Mouse (Mus musculus) midbrain, embryonic 11.5 days (tissue): ENCODE data around the gene Pccb. TPM values are rescaled to one million over a fixed set of nuclear protein-coding genes. Genes with fewer than 3 reads are reported as not detected.

Experiments used
- ATAC-seq: fragments of 200-750 bp; cut with Nextera tagmentation; 2 replicates; pipeline ENCODE4 v1.8.0; 2017; ENCODE audit warnings: moderate TSS enrichment, moderate library complexity; ENCODE audit not compliant: low FRiP score
- DNase-seq: peaks from one replicate; pipeline ENCODE4 v3.0.0; 2015; ENCODE audit warnings: low spot score; ENCODE audit errors: missing footprints
- H3K27ac ChIP-seq: fragments of 300-500 bp; sonication (generic); 2 replicates; pipeline ENCODE4 v1.5.1; 2014; ENCODE audit warnings: low read depth, low read length
- H3K27me3 ChIP-seq: fragments of 300-500 bp; sonication (generic); 2 replicates; pipeline ENCODE4 v1.6.1; 2014; ENCODE audit warnings: mild to moderate bottlenecking, low read length, moderate library complexity, mixed read lengths; ENCODE audit not compliant: control insufficient read depth, insufficient read depth
- H3K36me3 ChIP-seq: fragments of 300-500 bp; sonication (generic); 2 replicates; pipeline ENCODE4 v1.6.1; 2014; ENCODE audit warnings: mild to moderate bottlenecking, low read length, moderate library complexity, mixed read lengths; ENCODE audit not compliant: control insufficient read depth, insufficient read depth
- H3K4me1 ChIP-seq: fragments of 300-500 bp; sonication (generic); 2 replicates; pipeline ENCODE4 v1.6.1; 2014; ENCODE audit warnings: low read length; ENCODE audit not compliant: control insufficient read depth, insufficient read depth
- H3K4me2 ChIP-seq: fragments of 300-500 bp; sonication (generic); 2 replicates; pipeline ENCODE4 v1.6.1; 2014; ENCODE audit warnings: mild to moderate bottlenecking, moderate library complexity
- H3K4me3 ChIP-seq: fragments of 300-500 bp; sonication (generic); 2 replicates; pipeline ENCODE4 v1.5.1; 2014; ENCODE audit warnings: low read depth, low read length
- H3K9ac ChIP-seq: fragments of 300-500 bp; sonication (generic); 2 replicates; pipeline ENCODE4 v1.6.1; 2014; ENCODE audit warnings: low read length
- H3K9me3 ChIP-seq: fragments of 300-500 bp; sonication (generic); 2 replicates; pipeline ENCODE4 v1.6.1; 2016; ENCODE audit warnings: low read length; ENCODE audit not compliant: control insufficient read depth
- WGBS: fragments of 180-500 bp; shearing (Covaris S2); extraction: QIAGEN DNeasy Blood & Tissue Kit; methylation state at CpG from one replicate; pipeline ENCODE4 v1.1.7; 2014; 5-methylcytosine and 5-hydroxymethylcytosine counted together
- polyA plus RNA-seq: library from polyadenylated mRNA; unstranded; fragments of >200 nt; fragmentation: Nextera tagmentation; extraction: Ambion mirVana; gene quantifications from 2 replicates; pipeline ENCODE4 v1.2.1, GENCODE M21; 2014

Gene Pccb
- polyA plus RNA-seq, 1 experiment from 2014 or later = 15.9 TPM

DNA sequence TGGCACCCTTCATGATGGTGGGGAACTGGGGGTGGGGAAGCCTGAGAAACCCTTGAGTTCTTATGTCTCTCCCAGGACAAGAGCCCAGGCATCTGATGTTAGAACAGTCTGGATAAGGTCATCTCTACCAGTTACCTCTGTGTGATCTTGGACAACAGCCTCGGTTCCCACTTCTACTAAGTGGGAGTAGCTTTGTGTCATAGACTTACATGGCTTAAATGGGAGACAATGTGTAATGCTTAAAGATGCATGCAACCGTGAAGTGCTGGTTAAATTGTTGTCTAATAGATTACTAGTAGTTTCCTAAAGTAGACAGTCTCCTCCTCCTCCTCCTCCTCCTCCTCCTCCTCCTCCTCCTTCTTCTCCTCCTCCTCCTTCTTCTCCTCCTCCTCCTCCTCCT is 2.2 kb upstream of the Pccb start:
- peaks cover 4% of the 10 kb centered on the region for H3K4me1 ChIP-seq
- H3K36me3 ChIP-seq = no peaks in the 10 kb centered on the region
- no peak for ATAC-seq
- no peak for DNase-seq
- no peak overlapping the region for H3K27ac ChIP-seq
- H3K9me3 ChIP-seq = no peaks in the 10 kb centered on the region
- H3K4me3 ChIP-seq = no peak overlapping the region
- H3K27me3 ChIP-seq = no peaks in the 10 kb centered on the region
- H3K4me2 ChIP-seq = no peak overlapping the region
- 84% methylated on average over 2 of the region's 2 CpGs for WGBS
- H3K9ac ChIP-seq = no peak overlapping the region

DNA sequence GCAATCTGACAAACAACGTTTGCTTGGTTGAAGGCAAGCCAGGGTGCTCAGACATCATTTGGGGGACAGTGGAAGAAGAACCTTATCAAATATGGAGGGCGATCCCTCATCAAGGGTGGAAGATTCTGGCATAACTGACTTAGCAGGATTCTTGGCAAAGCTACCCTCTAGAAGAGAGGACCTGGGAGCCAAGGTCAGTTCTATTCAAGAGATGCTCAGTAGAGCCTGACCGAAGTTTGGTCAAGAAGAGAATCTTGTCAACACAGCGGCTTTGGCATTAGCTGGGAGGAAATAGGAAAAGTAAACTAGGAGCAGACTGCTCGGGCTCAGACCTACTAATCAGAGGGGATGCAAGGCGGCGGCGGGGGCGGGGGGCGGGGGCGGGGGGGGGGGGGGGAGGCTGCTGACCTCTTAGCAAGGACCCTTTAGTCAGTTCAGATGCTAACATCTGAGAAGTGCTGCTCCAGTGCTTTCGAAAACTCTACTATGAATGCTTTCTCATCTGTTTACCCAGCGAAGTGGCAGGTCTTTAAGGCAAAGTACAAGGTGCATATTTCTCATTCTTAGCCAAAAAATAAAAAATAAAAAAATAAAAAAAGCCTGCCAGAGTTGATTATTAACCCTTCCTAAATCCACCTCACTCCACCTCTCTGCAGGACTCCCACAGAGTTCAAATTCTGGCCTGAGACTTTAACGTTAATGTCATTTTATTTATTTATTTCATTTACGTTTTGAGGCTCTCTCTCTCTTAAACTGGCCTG is 1.3 kb upstream of the Pccb start:
- ATAC-seq = no peak
- H3K9me3 ChIP-seq = no peaks in the 10 kb centered on the region
- no peak overlapping the region for H3K4me3 ChIP-seq
- no peaks in the 10 kb centered on the region for H3K27me3 ChIP-seq
- no peak overlapping the region for H3K27ac ChIP-seq
- no peak for DNase-seq
- H3K9ac ChIP-seq = no peak overlapping the region
- no peaks in the 10 kb centered on the region for H3K36me3 ChIP-seq
- H3K4me1 ChIP-seq = peaks cover 4% of the 10 kb centered on the region
- 85% methylated on average over 11 of the region's 15 CpGs for WGBS
- H3K4me2 ChIP-seq = no peak overlapping the region

DNA sequence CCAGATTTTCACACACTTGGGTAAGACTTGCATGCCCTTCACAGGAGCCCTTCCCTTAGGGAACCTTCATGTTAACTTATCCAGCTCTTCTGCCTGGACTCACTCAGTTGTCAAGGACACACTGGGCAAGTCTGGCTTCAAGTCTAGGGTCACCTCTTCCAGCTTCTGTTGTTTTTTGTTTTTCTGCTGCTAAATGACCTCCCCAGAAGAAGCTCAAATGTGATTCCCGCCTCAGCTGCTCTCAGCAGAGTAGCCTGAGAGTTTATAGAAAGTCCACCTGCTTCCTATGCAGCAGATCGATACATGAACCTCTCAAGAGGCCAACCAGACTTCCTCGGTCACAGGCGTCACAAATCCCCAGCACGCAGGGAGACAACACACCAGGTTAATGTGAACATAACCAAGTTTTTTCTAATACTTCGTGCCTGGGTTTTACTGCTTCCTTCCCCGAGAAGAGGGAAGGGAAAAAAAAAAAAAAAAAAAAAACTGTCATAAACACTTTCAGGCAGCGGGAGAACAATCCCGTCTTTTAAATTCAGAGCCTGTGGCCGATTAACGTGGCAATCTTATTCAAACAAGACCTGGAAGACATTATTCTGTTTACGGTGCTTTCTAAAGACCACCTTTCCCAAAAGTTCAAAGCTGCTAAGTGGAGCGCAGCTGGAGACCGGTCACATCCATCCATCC is 794 bp downstream of the Pccb start:
- peak overlapping the region; percentile 77; the same call in 1 of the 2 replicates for H3K27ac ChIP-seq
- no peaks in the 10 kb centered on the region; the same call in 1 of the 2 replicates for H3K36me3 ChIP-seq
- H3K4me3 ChIP-seq = peak overlapping the region; percentile 51
- no peaks in the 10 kb centered on the region for H3K27me3 ChIP-seq
- 13% methylated on average over 14 of the region's 14 CpGs for WGBS
- peak overlapping the region; percentile 67 for H3K9ac ChIP-seq
- peak overlapping the region; percentile 75 for H3K4me2 ChIP-seq
- peak; percentile 85 for DNase-seq
- no peaks in the 10 kb centered on the region for H3K9me3 ChIP-seq
- H3K4me1 ChIP-seq = peaks cover 4% of the 10 kb centered on the region
- no peak; the same call in 1 of the 2 replicates for ATAC-seq

DNA sequence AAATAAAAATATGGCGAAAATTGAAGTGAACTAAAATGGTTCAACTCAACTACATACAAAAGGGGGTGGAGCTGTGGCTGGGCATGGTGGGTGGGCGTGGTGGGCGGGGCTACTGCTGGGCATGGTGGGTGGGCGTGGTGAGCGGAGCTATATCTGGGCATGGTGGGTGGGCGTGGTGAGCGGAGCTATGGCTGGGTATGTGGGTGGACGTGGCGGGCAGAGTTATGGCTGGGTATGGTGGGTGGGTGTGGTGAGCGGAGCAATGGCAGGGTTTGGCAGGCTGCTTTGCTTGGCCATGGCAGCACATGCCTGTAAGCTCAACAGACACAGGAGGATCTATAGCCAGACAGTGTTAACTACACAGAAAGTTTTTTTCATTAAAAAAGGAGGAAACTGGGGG is 15.9 kb downstream of the Pccb start:
- Histone ChIP-seq H3K27me3 (no peaks in the 10 kb centered on the region), H3K27ac (no peak overlapping the region), H3K9me3 (no peaks in the 10 kb centered on the region; the same call in 1 of the 2 replicates), H3K4me2 (no peak overlapping the region), H3K9ac (no peak overlapping the region), H3K4me3 (no peak overlapping the region), H3K4me1 (no peaks in the 10 kb centered on the region), H3K36me3 (peaks cover 3% of the 10 kb centered on the region; the same call in 1 of the 2 replicates)
- WGBS = 97% methylated on average over 10 of the region's 10 CpGs
- DNase-seq = no peak
- ATAC-seq = no peak

DNA sequence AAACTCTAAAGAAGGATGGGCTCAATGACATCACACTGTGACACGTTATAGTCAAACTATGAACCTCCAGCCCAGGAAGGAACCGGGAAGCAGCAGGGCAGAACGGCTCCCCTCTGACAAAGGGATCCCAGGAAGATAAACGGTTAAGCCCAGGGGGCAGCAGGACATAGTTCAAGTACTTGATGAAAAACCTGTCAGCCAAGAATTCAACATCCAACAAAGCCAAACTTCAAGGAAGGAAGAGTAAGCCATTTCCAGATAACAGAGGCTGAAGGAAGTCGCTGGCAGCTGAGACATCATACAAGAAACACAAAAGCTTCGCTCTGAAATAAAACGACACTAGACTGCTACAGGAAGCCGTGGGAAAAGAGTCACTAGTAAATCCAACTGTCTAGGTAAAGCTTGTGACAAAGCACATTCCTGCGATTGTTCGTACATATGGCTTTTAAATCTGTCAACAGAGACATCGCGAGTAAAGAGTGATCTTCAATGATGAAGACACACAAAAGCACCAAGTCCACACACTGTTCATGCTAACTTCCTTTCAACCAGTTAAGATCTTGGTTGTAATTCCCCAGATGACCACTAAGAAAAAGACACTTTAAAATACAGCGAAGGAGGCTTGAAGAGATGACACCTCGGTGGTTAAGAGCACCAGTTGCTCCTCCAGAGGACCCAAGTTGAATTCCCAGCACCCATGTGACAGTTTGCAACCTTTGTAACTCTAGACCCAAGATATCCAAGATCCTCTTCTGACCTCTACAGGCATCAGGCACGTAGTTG is 16.8 kb downstream of the Pccb start:
- Histone ChIP-seq H3K4me1 (no peaks in the 10 kb centered on the region), H3K27me3 (no peaks in the 10 kb centered on the region), H3K4me2 (no peak overlapping the region), H3K27ac (no peak overlapping the region), H3K36me3 (0 out of 2 replicates have a peak, but pooled peaks cover 2% of the 10 kb centered on the region), H3K4me3 (no peak overlapping the region), H3K9ac (no peak overlapping the region), H3K9me3 (no peaks in the 10 kb centered on the region; the same call in 1 of the 2 replicates)
- no peak for DNase-seq
- ATAC-seq = no peak
- WGBS = 87% methylated on average over 15 of the region's 15 CpGs

DNA sequence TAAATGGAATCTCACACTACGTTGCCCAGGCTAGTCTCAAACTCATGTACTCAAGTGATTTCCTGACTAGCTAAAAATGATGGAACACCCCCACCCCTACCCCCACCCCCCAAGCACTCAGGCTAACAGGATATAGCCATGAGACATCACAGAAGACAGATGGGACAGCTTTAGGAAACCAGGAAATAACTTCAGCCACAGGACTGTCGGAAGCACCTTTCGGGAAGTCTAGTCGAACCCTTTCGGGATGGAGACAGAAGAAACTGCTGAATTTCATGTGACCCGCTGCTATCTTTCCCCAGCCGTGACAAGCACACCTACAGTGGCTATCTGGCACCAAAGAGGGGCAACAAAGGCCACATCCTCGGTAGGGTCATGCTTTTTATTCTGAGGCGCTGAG is 19.4 kb downstream of the Pccb start:
- WGBS = 93% methylated on average over 9 of the region's 9 CpGs
- Histone ChIP-seq H3K4me1 (no peaks in the 10 kb centered on the region), H3K4me3 (no peak overlapping the region), H3K27ac (no peak overlapping the region), H3K9me3 (no peaks in the 10 kb centered on the region; the same call in 1 of the 2 replicates), H3K27me3 (no peaks in the 10 kb centered on the region), H3K9ac (no peak overlapping the region), H3K36me3 (0 out of 2 replicates have a peak, but pooled peaks cover 2% of the 10 kb centered on the region), H3K4me2 (no peak overlapping the region)
- DNase-seq (no peak), ATAC-seq (no peak)

DNA sequence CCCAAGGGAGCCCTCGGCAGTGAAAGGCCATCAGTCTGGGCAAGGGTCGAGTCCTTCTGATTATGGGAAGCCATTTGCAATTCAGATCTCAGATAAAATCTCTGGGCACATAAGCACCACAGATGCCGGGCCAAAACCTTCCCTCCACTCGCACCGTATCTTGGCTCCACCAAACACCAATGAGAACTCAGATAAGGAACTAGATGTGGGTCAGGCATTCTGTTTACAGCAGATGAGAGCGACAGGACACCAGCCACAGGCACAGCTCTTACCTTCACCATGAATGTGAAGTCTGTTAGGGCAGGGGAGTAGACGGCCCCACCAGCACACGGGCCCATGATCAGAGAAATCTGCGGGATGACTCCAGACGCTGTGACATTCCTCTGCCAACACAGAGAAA is 22.3 kb downstream of the Pccb start:
- Histone ChIP-seq H3K27me3 (no peaks in the 10 kb centered on the region), H3K36me3 (0 out of 2 replicates have a peak, but pooled peaks cover 2% of the 10 kb centered on the region), H3K4me1 (no peaks in the 10 kb centered on the region), H3K9ac (no peak overlapping the region), H3K4me3 (no peak overlapping the region), H3K27ac (no peak overlapping the region), H3K4me2 (no peak overlapping the region), H3K9me3 (no peaks in the 10 kb centered on the region; the same call in 1 of the 2 replicates)
- no peak for DNase-seq
- no peak for ATAC-seq
- 82% methylated on average over 10 of the region's 10 CpGs for WGBS

DNA sequence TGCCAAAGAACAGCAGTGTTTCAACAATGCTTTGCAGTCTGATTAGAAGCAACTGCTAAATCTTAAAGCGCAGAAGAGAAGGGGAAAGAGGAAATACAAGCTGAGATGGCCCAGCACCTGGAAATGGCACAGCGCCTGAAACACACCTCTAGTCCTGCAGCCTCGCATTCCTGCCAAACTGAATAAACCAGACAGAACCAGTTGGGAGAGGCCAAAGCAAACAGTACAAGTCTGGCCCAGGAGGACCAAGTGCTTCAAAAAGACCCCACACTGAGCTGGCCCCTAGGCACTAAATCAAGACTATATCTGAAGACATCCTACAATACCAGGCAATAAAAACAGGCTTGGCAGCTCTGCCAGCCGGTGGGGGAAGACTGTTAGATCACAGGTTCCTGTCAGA is 28.8 kb downstream of the Pccb start:
- Histone ChIP-seq H3K4me2 (no peak overlapping the region), H3K36me3 (no peaks in the 10 kb centered on the region), H3K4me3 (no peak overlapping the region), H3K9me3 (no peaks in the 10 kb centered on the region), H3K27ac (no peak overlapping the region), H3K27me3 (no peaks in the 10 kb centered on the region), H3K9ac (no peak overlapping the region), H3K4me1 (no peaks in the 10 kb centered on the region)
- ATAC-seq (no peak), DNase-seq (no peak)
- 84% methylated on average over 4 of the region's 4 CpGs for WGBS
